ENCODE assay signal across 24 mouse cellular contexts in the genomic region with DNA sequence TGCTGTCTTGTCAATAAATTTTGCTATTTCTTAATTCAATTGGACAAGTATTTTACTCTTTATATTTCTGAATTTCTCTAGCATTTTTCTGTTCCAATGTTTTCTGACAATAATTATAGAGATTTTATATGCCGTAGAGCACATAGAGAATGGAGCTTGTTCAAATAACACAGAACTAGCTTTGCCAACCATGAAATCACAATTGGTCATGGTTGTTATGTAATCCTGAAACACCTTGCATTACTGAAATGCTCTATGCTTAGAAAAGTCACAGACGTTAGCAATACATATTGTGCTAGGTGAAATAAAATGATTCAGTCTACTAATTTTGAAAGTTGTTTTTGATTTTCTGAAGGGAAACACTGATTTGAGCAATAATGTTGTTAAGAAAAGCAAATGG.
DNase-seq lines count a peak whose midpoint lies in the region; ATAC-seq lines count a peak whose summit lies in the region.
"Had no signal": no experiment of that assay in that cellular context is flagged by ENCODE, and none has a peak within 500 bp of the region (broad histone marks: within the 10 kb centered on the region; RNA-seq: fewer than 3 reads in every experiment).

No protein-coding gene starts in this region.

- H3K27ac ChIP-seq in embryonic facial prominence, embryonic 11.5 days (replicated peaks; ENCODE audit: low read depth, low read length), result no peak overlapping the region
- H3K27ac ChIP-seq in embryonic facial prominence, embryonic 10.5 days (replicated peaks), result no peak overlapping the region
- H3K27ac ChIP-seq in midbrain, embryonic 12.5 days (replicated peaks), result no peak overlapping the region
- no peak overlapping the region for H3K27ac ChIP-seq in midbrain, embryonic 10.5 days (replicated peaks)
- H3K27ac ChIP-seq: embryonic facial prominence, embryonic 13.5 days; forebrain, embryonic 10.5 days; forebrain, embryonic 13.5 days; hindbrain, embryonic 12.5 days; intestine, embryonic 15.5 days had no signal

- H3K9me3 ChIP-seq in embryonic facial prominence, embryonic 11.5 days (replicated peaks; ENCODE audit: control insufficient read depth, low read length), result no peaks in the 10 kb centered on the region
- H3K9me3 ChIP-seq in embryonic facial prominence, embryonic 10.5 days, result no peaks in the 10 kb centered on the region
- no peaks in the 10 kb centered on the region for H3K9me3 ChIP-seq in midbrain, embryonic 12.5 days
- H3K9me3 ChIP-seq in midbrain, embryonic 10.5 days (replicated peaks), result no peaks in the 10 kb centered on the region
- H3K9me3 ChIP-seq: embryonic facial prominence, embryonic 13.5 days; forebrain, embryonic 10.5 days; forebrain, embryonic 13.5 days; hindbrain, embryonic 12.5 days; intestine, embryonic 15.5 days had no signal

- peak; percentile 66 for DNase-seq in embryonic facial prominence, embryonic 11.5 days (ENCODE audit: low spot score)
- no peak for DNase-seq in embryonic facial prominence, embryonic 10.5 days (ENCODE audit: low spot score)
- DNase-seq in midbrain, embryonic 10.5 days (ENCODE audit: low spot score), result no peak
- DNase-seq in embryo, embryonic 10.5 days (ENCODE audit: low spot score), result peak; percentile 30
- DNase-seq in mesoderm, embryonic 11.5 days (ENCODE audit: low read depth, low spot score), result peak; percentile 45
- DNase-seq: adrenal gland, adult 2 months; adrenal gland, postnatal 14 days; B cell, adult 2 months; cerebellum, adult 11-12 months; cerebellum, adult 8-10 months; cerebellum, postnatal 10 days; cerebellum, postnatal 36 days; gastrocnemius, postnatal 10 days; gastrocnemius, postnatal 36 days had no signal

- no peaks in the 10 kb centered on the region for H3K36me3 ChIP-seq in embryonic facial prominence, embryonic 11.5 days (replicated peaks; ENCODE audit: control insufficient read depth, insufficient read depth, low read depth, low read length)
- H3K36me3 ChIP-seq in embryonic facial prominence, embryonic 10.5 days (replicated peaks), result no peaks in the 10 kb centered on the region
- no peaks in the 10 kb centered on the region for H3K36me3 ChIP-seq in midbrain, embryonic 12.5 days
- H3K36me3 ChIP-seq in midbrain, embryonic 10.5 days, result no peaks in the 10 kb centered on the region
- H3K36me3 ChIP-seq: embryonic facial prominence, embryonic 13.5 days; forebrain, embryonic 10.5 days; hindbrain, embryonic 12.5 days; intestine, embryonic 15.5 days had no signal

- H3K4me2 ChIP-seq in embryonic facial prominence, embryonic 11.5 days (ENCODE audit: low read depth, low read length), result no peak overlapping the region
- no peak overlapping the region for H3K4me2 ChIP-seq in midbrain, embryonic 12.5 days (replicated peaks)
- H3K4me2 ChIP-seq: embryonic facial prominence, embryonic 13.5 days; forebrain, embryonic 13.5 days; heart, embryonic 11.5 days; hindbrain, embryonic 12.5 days; intestine, embryonic 15.5 days had no signal

- no peak for ATAC-seq in embryonic facial prominence, embryonic 11.5 days (replicated peaks; ENCODE audit: insufficient number of reproducible peaks, low FRiP score, low TSS enrichment, low read depth)
- ATAC-seq in midbrain, embryonic 12.5 days (ENCODE audit: low FRiP score, low read depth), result peak; percentile 75; the same call in 1 of the 2 replicates
- ATAC-seq in CD4-positive, CD25-positive, alpha-beta regulatory T cell, adult 4 months, result no peak
- ATAC-seq: forebrain, embryonic 13.5 days; forebrain, embryonic 16.5 days; hindbrain, embryonic 16.5 days; intestine, embryonic 15.5 days had no signal

- H3K4me3 ChIP-seq in embryonic facial prominence, embryonic 11.5 days (ENCODE audit: low read depth, low read length), result no peak overlapping the region
- no peak overlapping the region for H3K4me3 ChIP-seq in embryonic facial prominence, embryonic 10.5 days
- no peak overlapping the region for H3K4me3 ChIP-seq in midbrain, embryonic 12.5 days
- H3K4me3 ChIP-seq in midbrain, embryonic 10.5 days, result no peak overlapping the region
- H3K4me3 ChIP-seq: embryonic facial prominence, embryonic 13.5 days; forebrain, embryonic 10.5 days; forebrain, embryonic 13.5 days; hindbrain, embryonic 12.5 days; intestine, embryonic 15.5 days had no signal

- no peak overlapping the region for H3K9ac ChIP-seq in embryonic facial prominence, embryonic 11.5 days (replicated peaks; ENCODE audit: low read length)
- no peak overlapping the region for H3K9ac ChIP-seq in midbrain, embryonic 12.5 days (replicated peaks)
- H3K9ac ChIP-seq: embryonic facial prominence, embryonic 13.5 days; forebrain, embryonic 13.5 days; hindbrain, embryonic 12.5 days; intestine, embryonic 15.5 days had no signal

- H3K4me1 ChIP-seq in embryonic facial prominence, embryonic 11.5 days (ENCODE audit: control insufficient read depth, insufficient read depth, low read length), result no peaks in the 10 kb centered on the region
- no peaks in the 10 kb centered on the region for H3K4me1 ChIP-seq in embryonic facial prominence, embryonic 10.5 days
- H3K4me1 ChIP-seq in midbrain, embryonic 12.5 days, result no peaks in the 10 kb centered on the region
- H3K4me1 ChIP-seq in midbrain, embryonic 10.5 days, result no peaks in the 10 kb centered on the region
- H3K4me1 ChIP-seq: embryonic facial prominence, embryonic 13.5 days; forebrain, embryonic 10.5 days; forebrain, embryonic 13.5 days; hindbrain, embryonic 12.5 days; intestine, embryonic 15.5 days had no signal

- H3K27me3 ChIP-seq in embryonic facial prominence, embryonic 11.5 days (ENCODE audit: control insufficient read depth, insufficient read depth, low read length), result no peaks in the 10 kb centered on the region
- no peaks in the 10 kb centered on the region for H3K27me3 ChIP-seq in embryonic facial prominence, embryonic 10.5 days (replicated peaks; ENCODE audit: low read depth, poor library complexity, severe bottlenecking)
- H3K27me3 ChIP-seq in midbrain, embryonic 12.5 days, result no peaks in the 10 kb centered on the region
- H3K27me3 ChIP-seq in midbrain, embryonic 10.5 days (ENCODE audit: low read depth, poor library complexity, severe bottlenecking), result no peaks in the 10 kb centered on the region
- H3K27me3 ChIP-seq: embryonic facial prominence, embryonic 13.5 days; forebrain, embryonic 13.5 days; hindbrain, embryonic 12.5 days; intestine, embryonic 15.5 days had no signal

- WGBS in embryonic facial prominence, embryonic 11.5 days, result 44% methylated on average over 2 of the region's 2 CpGs
- 51% methylated on average over 2 of the region's 2 CpGs for WGBS in embryonic facial prominence, embryonic 10.5 days
- 48% methylated on average over 2 of the region's 2 CpGs for WGBS in midbrain, embryonic 12.5 days
- 62% methylated on average over 2 of the region's 2 CpGs for WGBS in midbrain, embryonic 10.5 days

Comparison
In these comparisons a context has a peak if more than half of its experiments do, and no peak if none do; other contexts are left out.
1. DNase-seq: peak in embryonic facial prominence, embryonic 11.5 days (single experiment), embryo, embryonic 10.5 days (single experiment) and mesoderm, embryonic 11.5 days (single experiment); none in embryonic facial prominence, embryonic 10.5 days (single experiment) and midbrain, embryonic 10.5 days (single experiment).